Mouse (Mus musculus): Measurements from ENCODE around the gene 1700017N19Rik. TPM values are rescaled to one million over a fixed set of nuclear protein-coding genes. Genes with fewer than 3 reads are reported as not detected.

The 1700017N19Rik gene
- polyA plus RNA-seq, 1 experiment from 2014 or later = 0.19 TPM

DNA sequence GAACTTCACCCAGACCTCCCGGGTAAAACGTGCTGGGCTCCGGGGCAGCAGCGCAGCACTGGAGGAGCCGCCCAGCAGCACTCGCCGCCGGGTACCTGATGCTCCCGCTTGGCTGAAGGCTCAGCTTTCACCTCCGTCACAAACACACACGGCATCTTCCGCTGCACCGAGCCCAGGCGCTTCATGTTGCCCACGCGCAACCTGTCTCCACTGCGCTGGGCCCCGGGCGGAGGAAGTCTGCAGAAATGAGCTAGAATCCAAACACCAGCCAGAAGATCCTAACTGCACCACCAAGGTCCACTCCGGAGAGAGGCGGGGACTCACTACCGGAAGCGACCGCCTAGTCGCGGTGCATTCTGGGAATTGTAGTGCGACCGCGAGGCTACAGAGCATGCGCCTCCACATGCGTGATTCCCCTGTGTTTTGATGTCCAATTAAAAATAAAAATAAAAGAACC, 1.3 kb upstream of the 1700017N19Rik start:
- Histone ChIP-seq H3K4me3 (ENCODE audit: low read length) (peak overlapping the region; percentile 91), H3K27me3 (replicated peaks; ENCODE audit: control insufficient read depth, insufficient read depth, low read length) (no peaks in the 10 kb centered on the region), H3K36me3 (ENCODE audit: control insufficient read depth, insufficient read depth, low read length) (no peaks in the 10 kb centered on the region), H3K9ac (ENCODE audit: low read depth, low read length) (peak overlapping the region; percentile 89), H3K9me3 (ENCODE audit: control insufficient read depth, low read length) (no peaks in the 10 kb centered on the region), H3K4me1 (ENCODE audit: control insufficient read depth, insufficient read depth, low read depth, low read length) (peaks cover 6% of the 10 kb centered on the region; the same call in 1 of the 2 replicates), H3K27ac (ENCODE audit: low read depth, low read length) (peak overlapping the region; percentile 89), H3K4me2 (ENCODE audit: low read length) (peak overlapping the region; percentile 87)
- WGBS = 0% methylated on average over 31 of the region's 31 CpGs
- peak; percentile 99 for ATAC-seq

- Histone ChIP-seq H3K27me3 (replicated peaks; ENCODE audit: control insufficient read depth, insufficient read depth, low read length) (no peaks in the 10 kb centered on the region), H3K9me3 (ENCODE audit: control insufficient read depth, low read length) (no peaks in the 10 kb centered on the region), H3K4me2 (ENCODE audit: low read length) (no peak overlapping the region), H3K9ac (ENCODE audit: low read depth, low read length) (no peak overlapping the region), H3K4me1 (ENCODE audit: control insufficient read depth, insufficient read depth, low read depth, low read length) (no peaks in the 10 kb centered on the region), H3K4me3 (ENCODE audit: low read length) (no peak overlapping the region), H3K36me3 (ENCODE audit: control insufficient read depth, insufficient read depth, low read length) (no peaks in the 10 kb centered on the region), H3K27ac (ENCODE audit: low read depth, low read length) (no peak overlapping the region)
- 85% methylated on average over 3 of the region's 3 CpGs for WGBS
- ATAC-seq = no peak
Observed at GRCm38 (mm10) chr10:100598339-100598738, 8.1 kb downstream of the 1700017N19Rik start.

GRCm38 (mm10) chr10:100603511-100603910, 13.2 kb downstream of the 1700017N19Rik start:
- no peak overlapping the region for H3K4me2 ChIP-seq (ENCODE audit: low read length)
- no peak overlapping the region for H3K4me3 ChIP-seq (ENCODE audit: low read length)
- no peak; the same call in 1 of the 2 replicates for ATAC-seq
- H3K36me3 ChIP-seq (ENCODE audit: control insufficient read depth, insufficient read depth, low read length) = no peaks in the 10 kb centered on the region
- H3K9me3 ChIP-seq (ENCODE audit: control insufficient read depth, low read length) = no peaks in the 10 kb centered on the region
- no peaks in the 10 kb centered on the region for H3K4me1 ChIP-seq (ENCODE audit: control insufficient read depth, insufficient read depth, low read depth, low read length)
- no peak overlapping the region for H3K9ac ChIP-seq (ENCODE audit: low read depth, low read length)
- no peaks in the 10 kb centered on the region for H3K27me3 ChIP-seq (replicated peaks; ENCODE audit: control insufficient read depth, insufficient read depth, low read length)
- 68% methylated on average over 9 of the region's 9 CpGs for WGBS
- H3K27ac ChIP-seq (ENCODE audit: low read depth, low read length) = no peak overlapping the region

DNA sequence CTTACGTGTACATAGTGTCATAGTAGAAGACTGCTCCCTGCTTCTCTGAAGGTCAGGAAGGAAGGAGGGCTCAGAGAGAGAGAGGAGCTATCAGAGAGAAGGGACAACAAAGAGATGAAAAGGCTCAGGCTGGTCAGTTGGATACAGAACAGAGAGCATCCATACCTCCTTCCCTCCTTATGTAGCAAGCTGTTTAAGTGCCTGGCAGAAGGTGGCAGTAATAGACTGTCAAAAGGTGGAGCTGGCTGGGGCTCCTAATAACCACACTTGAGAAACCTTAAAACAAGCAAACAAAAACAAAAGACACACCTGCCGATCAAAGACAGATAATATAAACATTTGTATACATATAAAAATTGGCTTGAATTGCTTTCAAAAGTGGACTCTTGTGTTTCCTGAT, 14.0 kb downstream of the 1700017N19Rik start:
- H3K4me3 ChIP-seq (ENCODE audit: low read length) = no peak overlapping the region
- no peak overlapping the region for H3K9ac ChIP-seq (ENCODE audit: low read depth, low read length)
- WGBS = 80% methylated on average over 2 of the region's 2 CpGs
- no peaks in the 10 kb centered on the region for H3K27me3 ChIP-seq (replicated peaks; ENCODE audit: control insufficient read depth, insufficient read depth, low read length)
- no peak overlapping the region for H3K27ac ChIP-seq (ENCODE audit: low read depth, low read length)
- H3K9me3 ChIP-seq (ENCODE audit: control insufficient read depth, low read length) = no peaks in the 10 kb centered on the region
- H3K4me1 ChIP-seq (ENCODE audit: control insufficient read depth, insufficient read depth, low read depth, low read length) = no peaks in the 10 kb centered on the region
- no peak overlapping the region for H3K4me2 ChIP-seq (ENCODE audit: low read length)
- ATAC-seq = peak; percentile 93
- no peaks in the 10 kb centered on the region for H3K36me3 ChIP-seq (ENCODE audit: control insufficient read depth, insufficient read depth, low read length)

DNA sequence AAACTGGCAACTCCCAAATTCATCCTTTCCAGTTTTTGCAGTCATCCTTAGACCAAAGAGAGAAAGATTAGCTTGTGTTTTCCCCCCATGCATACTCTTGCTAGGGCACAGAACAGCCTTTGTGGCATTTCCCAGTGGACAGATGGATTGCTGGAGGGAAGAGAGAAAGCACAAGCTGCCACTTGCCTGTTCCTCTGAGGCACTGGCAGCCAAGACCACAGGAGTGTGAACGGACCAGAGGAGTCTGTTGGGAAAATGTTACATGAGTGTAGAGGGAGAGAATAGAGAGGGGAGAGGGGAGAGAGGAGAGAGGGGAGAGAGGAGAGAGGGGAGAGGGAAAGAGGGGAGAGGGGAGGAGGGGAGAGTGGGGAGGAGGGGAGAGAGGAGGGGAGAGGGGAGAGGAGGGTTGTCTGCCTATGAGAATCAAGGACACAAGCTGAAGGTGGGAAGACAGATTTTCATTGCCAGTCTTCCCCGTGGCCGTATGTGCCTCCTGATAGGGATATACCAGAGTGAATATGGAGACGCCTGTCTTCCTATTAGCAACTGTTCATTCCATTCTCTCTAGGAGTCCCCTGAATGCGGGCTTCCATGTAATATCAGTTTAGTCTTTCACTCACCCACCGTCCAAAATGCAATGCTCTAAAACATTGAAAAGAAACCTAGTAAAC, 27.1 kb downstream of the 1700017N19Rik start:
- H3K4me1 ChIP-seq (ENCODE audit: control insufficient read depth, insufficient read depth, low read depth, low read length) = no peaks in the 10 kb centered on the region
- 57% methylated on average over 6 of the region's 6 CpGs for WGBS
- H3K9ac ChIP-seq (ENCODE audit: low read depth, low read length) = no peak overlapping the region
- no peak overlapping the region for H3K4me2 ChIP-seq (ENCODE audit: low read length)
- H3K27ac ChIP-seq (ENCODE audit: low read depth, low read length) = no peak overlapping the region
- H3K27me3 ChIP-seq (replicated peaks; ENCODE audit: control insufficient read depth, insufficient read depth, low read length) = no peaks in the 10 kb centered on the region
- 0 out of 2 replicates have a peak, but pooled peaks have one; percentile 63 for ATAC-seq
- no peak overlapping the region for H3K4me3 ChIP-seq (ENCODE audit: low read length)
- no peaks in the 10 kb centered on the region for H3K36me3 ChIP-seq (ENCODE audit: control insufficient read depth, insufficient read depth, low read length)
- H3K9me3 ChIP-seq (ENCODE audit: control insufficient read depth, low read length) = no peaks in the 10 kb centered on the region

DNA sequence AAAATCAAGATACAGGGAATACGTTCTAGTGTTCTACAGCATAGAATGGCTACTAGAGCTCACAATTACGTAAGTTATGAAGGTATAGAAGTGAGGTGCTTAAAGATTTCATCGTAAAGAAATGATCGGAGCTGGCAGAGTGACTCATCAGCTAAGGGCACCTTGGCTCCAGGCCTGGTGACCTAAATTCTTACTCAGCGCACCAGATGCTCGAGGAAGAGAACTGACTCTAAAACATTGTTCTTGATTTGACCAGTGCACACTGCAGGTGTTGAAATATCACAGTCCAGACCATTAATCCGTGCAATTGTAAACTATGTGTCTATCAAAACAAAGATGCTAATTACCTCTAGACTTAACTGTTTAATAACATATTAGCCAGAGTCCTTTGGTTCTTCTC, 29.2 kb downstream of the 1700017N19Rik start:
- no peak for ATAC-seq
- Histone ChIP-seq H3K36me3 (ENCODE audit: control insufficient read depth, insufficient read depth, low read length) (no peaks in the 10 kb centered on the region), H3K4me2 (ENCODE audit: low read length) (no peak overlapping the region), H3K9ac (ENCODE audit: low read depth, low read length) (no peak overlapping the region), H3K4me3 (ENCODE audit: low read length) (no peak overlapping the region), H3K4me1 (ENCODE audit: control insufficient read depth, insufficient read depth, low read depth, low read length) (no peaks in the 10 kb centered on the region), H3K27ac (ENCODE audit: low read depth, low read length) (no peak overlapping the region), H3K9me3 (ENCODE audit: control insufficient read depth, low read length) (no peaks in the 10 kb centered on the region), H3K27me3 (replicated peaks; ENCODE audit: control insufficient read depth, insufficient read depth, low read length) (no peaks in the 10 kb centered on the region)
- WGBS = 94% methylated on average over 7 of the region's 7 CpGs

DNA sequence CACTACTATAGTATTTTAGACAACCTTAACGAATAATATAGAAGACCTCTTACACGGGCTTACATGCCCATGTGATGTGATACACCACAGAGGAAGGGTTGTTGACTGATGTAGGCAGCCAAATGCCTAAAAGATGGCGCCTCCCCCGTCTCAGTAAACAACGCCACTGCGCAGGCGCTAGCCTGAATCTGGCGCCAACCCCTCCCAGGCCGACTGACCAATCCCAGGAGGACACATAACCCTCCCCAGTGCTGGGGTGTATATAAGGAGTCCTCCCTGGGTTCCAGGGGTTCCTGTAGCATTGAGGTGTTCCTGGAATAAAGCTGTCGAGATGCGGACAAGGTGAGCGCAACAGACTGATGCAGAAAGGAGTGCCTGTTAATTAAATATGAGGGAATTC, 29.8 kb downstream of the 1700017N19Rik start:
- Histone ChIP-seq H3K27ac (ENCODE audit: low read depth, low read length) (no peak overlapping the region), H3K27me3 (replicated peaks; ENCODE audit: control insufficient read depth, insufficient read depth, low read length) (no peaks in the 10 kb centered on the region), H3K4me3 (ENCODE audit: low read length) (no peak overlapping the region), H3K4me2 (ENCODE audit: low read length) (no peak overlapping the region), H3K9ac (ENCODE audit: low read depth, low read length) (no peak overlapping the region), H3K9me3 (ENCODE audit: control insufficient read depth, low read length) (no peaks in the 10 kb centered on the region), H3K36me3 (ENCODE audit: control insufficient read depth, insufficient read depth, low read length) (no peaks in the 10 kb centered on the region), H3K4me1 (ENCODE audit: control insufficient read depth, insufficient read depth, low read depth, low read length) (no peaks in the 10 kb centered on the region)
- WGBS = 96% methylated on average over 12 of the region's 12 CpGs
- no peak for ATAC-seq

GRCm38 (mm10) chr10:100622494-100622893, 32.2 kb downstream of the 1700017N19Rik start:
- H3K4me1 ChIP-seq (ENCODE audit: control insufficient read depth, insufficient read depth, low read depth, low read length) = no peaks in the 10 kb centered on the region
- WGBS = 91% methylated on average over 3 of the region's 3 CpGs

DNA sequence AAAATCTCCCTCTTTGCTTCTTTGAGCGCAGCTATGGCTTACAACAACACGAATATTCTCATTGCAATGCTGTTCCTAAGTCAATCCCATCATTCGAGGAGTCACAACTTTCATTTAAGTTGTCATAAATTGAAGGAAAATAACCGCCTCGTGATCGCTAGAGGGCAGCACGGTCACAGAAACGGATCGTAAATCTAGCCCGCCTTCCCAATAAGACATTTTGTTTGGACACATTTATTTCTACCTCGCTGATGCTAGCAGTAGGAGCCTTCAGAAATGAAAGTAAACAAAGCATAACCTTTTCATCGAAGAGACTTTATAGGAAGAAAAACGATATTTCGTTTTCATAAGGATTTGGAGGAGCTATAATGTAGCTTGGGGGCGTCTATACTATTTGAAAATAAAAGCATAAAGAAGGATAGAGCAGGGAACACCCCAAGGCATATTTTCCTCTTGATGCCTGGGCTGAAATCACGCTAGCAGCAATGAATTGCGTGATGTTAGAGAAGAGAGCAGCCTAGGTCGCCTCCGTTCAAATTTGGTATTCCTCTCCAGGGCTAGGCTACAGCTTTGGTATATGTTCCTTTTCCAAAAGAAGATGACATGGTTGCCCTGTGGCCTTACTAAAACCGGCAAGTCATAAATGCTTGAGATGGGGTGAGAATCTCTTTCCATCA, 39.6 kb downstream of the 1700017N19Rik start:
- Histone ChIP-seq H3K9me3 (ENCODE audit: control insufficient read depth, low read length) (no peaks in the 10 kb centered on the region), H3K4me2 (ENCODE audit: low read length) (peak overlapping the region; percentile 49), H3K27ac (ENCODE audit: low read depth, low read length) (peak overlapping the region; percentile 71), H3K4me3 (ENCODE audit: low read length) (0 out of 2 replicates have a peak overlapping the region, but pooled peaks have one; percentile 15), H3K36me3 (ENCODE audit: control insufficient read depth, insufficient read depth, low read length) (no peaks in the 10 kb centered on the region), H3K27me3 (replicated peaks; ENCODE audit: control insufficient read depth, insufficient read depth, low read length) (no peaks in the 10 kb centered on the region), H3K9ac (ENCODE audit: low read depth, low read length) (peak overlapping the region; percentile 48), H3K4me1 (ENCODE audit: control insufficient read depth, insufficient read depth, low read depth, low read length) (no peaks in the 10 kb centered on the region)
- peak; percentile 89 for ATAC-seq
- WGBS = 23% methylated on average over 20 of the region's 20 CpGs

More at GRCm38 (mm10) chr10:100622494-100622893, 32.2 kb downstream of the 1700017N19Rik start:
- Histone ChIP-seq H3K4me3 (ENCODE audit: low read length) (no peak overlapping the region), H3K4me2 (ENCODE audit: low read length) (no peak overlapping the region), H3K27me3 (replicated peaks; ENCODE audit: control insufficient read depth, insufficient read depth, low read length) (no peaks in the 10 kb centered on the region), H3K36me3 (ENCODE audit: control insufficient read depth, insufficient read depth, low read length) (no peaks in the 10 kb centered on the region), H3K27ac (ENCODE audit: low read depth, low read length) (no peak overlapping the region), H3K9ac (ENCODE audit: low read depth, low read length) (no peak overlapping the region), H3K9me3 (ENCODE audit: control insufficient read depth, low read length) (no peaks in the 10 kb centered on the region)
- ATAC-seq = no peak

Measured in hindbrain, embryonic 16.5 days (tissue).